Mouse (Mus musculus) left cerebral cortex, postnatal 4 days (tissue): ENCODE data around the gene Slc38a10. TPM values are rescaled to one million over a fixed set of nuclear protein-coding genes. Genes with fewer than 3 reads are reported as not detected.
A peak's percentile ranks its signal among the peaks of the same experiment; 100 is the strongest.

Experiments
- DNase-seq: peaks from one replicate; pipeline ENCODE4 v3.0.0-alpha.2; 2022
- intact Hi-C: fragments of 180-260 bp; cut with DNase I; formaldehyde crosslinking; loops from one replicate; pipeline ENCODE4 v1.15.1; 2025
- total RNA-seq, 2 experiments: library from RNA; stranded (reverse); gene quantifications; 2 replicates each; pipeline ENCODE4 v1.2.3; 2021

Slc38a10 gene
- total RNA-seq, 2 experiments from 2014 or later: 113 to 119 TPM

- intact Hi-C loops: no loop called here
- DNase-seq: no peak
These were observed 30.2 kb upstream of the Slc38a10 start for GRCm38 (mm10) chr11:120181379-120181778.

GRCm38 (mm10) chr11:120179374-120179773, 28.2 kb upstream of the Slc38a10 start:
- no peak for DNase-seq
- intact Hi-C loops: no loop called here

GRCm38 (mm10) chr11:120175948-120176347, 24.8 kb upstream of the Slc38a10 start:
- intact Hi-C loops: no loop called here
- DNase-seq: no peak

GRCm38 (mm10) chr11:120173213-120173612, 22.1 kb upstream of the Slc38a10 start:
- intact Hi-C loops: no loop called here
- DNase-seq: no peak

GRCm38 (mm10) chr11:120171168-120171567, 20.0 kb upstream of the Slc38a10 start:
- intact Hi-C loops: no loop called here
- no peak for DNase-seq

- DNase-seq: peak; percentile 93
- intact Hi-C loops: no loop called here
These were observed 18.3 kb upstream of the Slc38a10 start for GRCm38 (mm10) chr11:120169208-120169992.

GRCm38 (mm10) chr11:120168516-120168915, 17.4 kb upstream of the Slc38a10 start:
- DNase-seq: no peak
- intact Hi-C loops: no loop called here

- intact Hi-C loops: no loop called here
- no peak for DNase-seq
These were observed 16.8 kb upstream of the Slc38a10 start for GRCm38 (mm10) chr11:120167921-120168356.

- intact Hi-C loops: no loop called here
- DNase-seq: no peak
These were observed 15.9 kb upstream of the Slc38a10 start for GRCm38 (mm10) chr11:120167059-120167458.

- no peak for DNase-seq
- intact Hi-C loops: no loop called here
These were observed 13.5 kb upstream of the Slc38a10 start for GRCm38 (mm10) chr11:120164471-120165261.

- intact Hi-C loops: no loop called here
- DNase-seq: no peak
These were observed 12.9 kb upstream of the Slc38a10 start for GRCm38 (mm10) chr11:120164028-120164427.

GRCm38 (mm10) chr11:120163207-120163606, 12.1 kb upstream of the Slc38a10 start:
- DNase-seq: no peak
- intact Hi-C loops: no loop called here

GRCm38 (mm10) chr11:120161245-120161644, 10.1 kb upstream of the Slc38a10 start:
- intact Hi-C loops: no loop called here
- no peak for DNase-seq

- DNase-seq: no peak
- intact Hi-C loops: no loop called here
These were observed 9.3 kb upstream of the Slc38a10 start for GRCm38 (mm10) chr11:120160478-120160877.

GRCm38 (mm10) chr11:120159653-120160052, 8.5 kb upstream of the Slc38a10 start:
- no peak for DNase-seq
- intact Hi-C loops: no loop called here

GRCm38 (mm10) chr11:120158828-120159227, 7.7 kb upstream of the Slc38a10 start:
- intact Hi-C loops: no loop called here
- DNase-seq: no peak

- intact Hi-C loops: no loop called here
- DNase-seq: no peak
These were observed 570 bp downstream of the Slc38a10 start for GRCm38 (mm10) chr11:120150440-120151112.

- DNase-seq: no peak
- intact Hi-C loops: no loop called here
These were observed 1.5 kb downstream of the Slc38a10 start for GRCm38 (mm10) chr11:120149510-120150200.

GRCm38 (mm10) chr11:120148201-120148855, 2.8 kb downstream of the Slc38a10 start:
- intact Hi-C loops: no loop called here
- no peak for DNase-seq
